Mouse (Mus musculus): ENCODE data around the gene Tenm4. TPM values are rescaled to one million over a fixed set of nuclear protein-coding genes. Genes with fewer than 3 reads are reported as not detected.

Tenm4 gene
- polyA plus RNA-seq, 1 experiment from 2014 or later: 4.6 TPM

- Histone ChIP-seq H3K27me3 (replicated peaks; ENCODE audit: control insufficient read depth, insufficient read depth, low read length) (no peaks in the 10 kb centered on the region), H3K4me3 (ENCODE audit: low read depth, low read length) (no peak overlapping the region), H3K36me3 (ENCODE audit: control insufficient read depth, insufficient read depth) (no peaks in the 10 kb centered on the region), H3K4me2 (replicated peaks; ENCODE audit: low read depth) (peak overlapping the region; percentile 28), H3K9ac (ENCODE audit: low read depth, low read length) (no peak overlapping the region), H3K9me3 (ENCODE audit: control insufficient read depth) (no peaks in the 10 kb centered on the region), H3K27ac (ENCODE audit: low read depth, low read length) (no peak overlapping the region), H3K4me1 (replicated peaks; ENCODE audit: control insufficient read depth, insufficient read depth, low read length) (no peaks in the 10 kb centered on the region; the same call in 1 of the 2 replicates)
- TF ChIP-seq CTCF (IDR thresholded peaks at IDR 0.05; ENCODE audit: low read depth): no peak
- WGBS: 47% methylated on average over 17 of the region's 17 CpGs
- ATAC-seq: peak; percentile 55; the same call in 1 of the 2 replicates
Observed at GRCm38 (mm10) chr7:96903088-96903985, 732.3 kb downstream of the Tenm4 start.

GRCm38 (mm10) chr7:96904442-96904841 is 733.4 kb downstream of the Tenm4 start:
- WGBS: 60% methylated on average over 3 of the region's 3 CpGs
- H3K27ac ChIP-seq (ENCODE audit: low read depth, low read length): no peak overlapping the region
- no peak for ATAC-seq

GRCm38 (mm10) chr7:96904936-96905335 is 733.9 kb downstream of the Tenm4 start:
- H3K9me3 ChIP-seq (ENCODE audit: control insufficient read depth): no peaks in the 10 kb centered on the region
- H3K36me3 ChIP-seq (ENCODE audit: control insufficient read depth, insufficient read depth): no peaks in the 10 kb centered on the region
- no peak overlapping the region for H3K4me3 ChIP-seq (ENCODE audit: low read depth, low read length)
- H3K9ac ChIP-seq (ENCODE audit: low read depth, low read length): no peak overlapping the region
- H3K4me2 ChIP-seq (replicated peaks; ENCODE audit: low read depth): no peak overlapping the region
- H3K4me1 ChIP-seq (replicated peaks; ENCODE audit: control insufficient read depth, insufficient read depth, low read length): no peaks in the 10 kb centered on the region
- ATAC-seq: no peak
- H3K27ac ChIP-seq (ENCODE audit: low read depth, low read length): no peak overlapping the region
- 84% methylated on average over 1 of the region's 1 CpGs for WGBS
- H3K27me3 ChIP-seq (replicated peaks; ENCODE audit: control insufficient read depth, insufficient read depth, low read length): no peaks in the 10 kb centered on the region
- no peak for TF ChIP-seq CTCF (IDR thresholded peaks at IDR 0.05; ENCODE audit: low read depth)

More at GRCm38 (mm10) chr7:96904442-96904841, 733.4 kb downstream of the Tenm4 start:
- no peaks in the 10 kb centered on the region; the same call in 1 of the 2 replicates for H3K4me1 ChIP-seq (replicated peaks; ENCODE audit: control insufficient read depth, insufficient read depth, low read length)
- no peak overlapping the region for H3K4me2 ChIP-seq (replicated peaks; ENCODE audit: low read depth)
- no peak overlapping the region for H3K4me3 ChIP-seq (ENCODE audit: low read depth, low read length)
- TF ChIP-seq CTCF (IDR thresholded peaks at IDR 0.05; ENCODE audit: low read depth): no peak
- no peaks in the 10 kb centered on the region for H3K27me3 ChIP-seq (replicated peaks; ENCODE audit: control insufficient read depth, insufficient read depth, low read length)
- no peaks in the 10 kb centered on the region for H3K9me3 ChIP-seq (ENCODE audit: control insufficient read depth)
- H3K36me3 ChIP-seq (ENCODE audit: control insufficient read depth, insufficient read depth): no peaks in the 10 kb centered on the region
- H3K9ac ChIP-seq (ENCODE audit: low read depth, low read length): no peak overlapping the region

- Histone ChIP-seq H3K4me1 (replicated peaks; ENCODE audit: control insufficient read depth, insufficient read depth, low read length) (no peaks in the 10 kb centered on the region), H3K4me3 (ENCODE audit: low read depth, low read length) (no peak overlapping the region), H3K27me3 (replicated peaks; ENCODE audit: control insufficient read depth, insufficient read depth, low read length) (no peaks in the 10 kb centered on the region), H3K4me2 (replicated peaks; ENCODE audit: low read depth) (no peak overlapping the region), H3K9me3 (ENCODE audit: control insufficient read depth) (no peaks in the 10 kb centered on the region), H3K27ac (ENCODE audit: low read depth, low read length) (no peak overlapping the region), H3K9ac (ENCODE audit: low read depth, low read length) (no peak overlapping the region), H3K36me3 (ENCODE audit: control insufficient read depth, insufficient read depth) (no peaks in the 10 kb centered on the region)
- WGBS: 94% methylated on average over 3 of the region's 3 CpGs
- ATAC-seq: no peak
- no peak for TF ChIP-seq CTCF (IDR thresholded peaks at IDR 0.05; ENCODE audit: low read depth)
Observed at GRCm38 (mm10) chr7:96905422-96905821, 734.4 kb downstream of the Tenm4 start.

- no peak for TF ChIP-seq CTCF (IDR thresholded peaks at IDR 0.05; ENCODE audit: low read depth)
- H3K4me3 ChIP-seq (ENCODE audit: low read depth, low read length): no peak overlapping the region
- no peak overlapping the region for H3K27ac ChIP-seq (ENCODE audit: low read depth, low read length)
- ATAC-seq: no peak
- H3K9ac ChIP-seq (ENCODE audit: low read depth, low read length): no peak overlapping the region
- H3K9me3 ChIP-seq (ENCODE audit: control insufficient read depth): no peaks in the 10 kb centered on the region
- no peaks in the 10 kb centered on the region for H3K27me3 ChIP-seq (replicated peaks; ENCODE audit: control insufficient read depth, insufficient read depth, low read length)
- no peak overlapping the region for H3K4me2 ChIP-seq (replicated peaks; ENCODE audit: low read depth)
- 95% methylated on average over 20 of the region's 20 CpGs for WGBS
- no peaks in the 10 kb centered on the region for H3K4me1 ChIP-seq (replicated peaks; ENCODE audit: control insufficient read depth, insufficient read depth, low read length)
- H3K36me3 ChIP-seq (ENCODE audit: control insufficient read depth, insufficient read depth): no peaks in the 10 kb centered on the region
Observed at GRCm38 (mm10) chr7:96906216-96906615, 735.2 kb downstream of the Tenm4 start.

GRCm38 (mm10) chr7:96907971-96908680 is 737.1 kb downstream of the Tenm4 start:
- no peaks in the 10 kb centered on the region for H3K4me1 ChIP-seq (replicated peaks; ENCODE audit: control insufficient read depth, insufficient read depth, low read length)

More at GRCm38 (mm10) chr7:96907971-96908680, 737.1 kb downstream of the Tenm4 start:
- ATAC-seq: no peak
- H3K4me2 ChIP-seq (replicated peaks; ENCODE audit: low read depth): no peak overlapping the region
- no peaks in the 10 kb centered on the region for H3K9me3 ChIP-seq (ENCODE audit: control insufficient read depth)
- 82% methylated on average over 16 of the region's 16 CpGs for WGBS
- H3K27ac ChIP-seq (ENCODE audit: low read depth, low read length): no peak overlapping the region
- no peak overlapping the region for H3K4me3 ChIP-seq (ENCODE audit: low read depth, low read length)
- no peak overlapping the region for H3K9ac ChIP-seq (ENCODE audit: low read depth, low read length)
- no peaks in the 10 kb centered on the region for H3K27me3 ChIP-seq (replicated peaks; ENCODE audit: control insufficient read depth, insufficient read depth, low read length)
- TF ChIP-seq CTCF (IDR thresholded peaks at IDR 0.05; ENCODE audit: low read depth): no peak
- no peaks in the 10 kb centered on the region for H3K36me3 ChIP-seq (ENCODE audit: control insufficient read depth, insufficient read depth)
